Mouse (Mus musculus) intestine, embryonic 14.5 days (tissue): Measurements from ENCODE around the gene Syf2. TPM values are rescaled to one million over a fixed set of nuclear protein-coding genes. Genes with fewer than 3 reads are reported as not detected.

Experiments used
- polyA plus RNA-seq: library from polyadenylated mRNA; unstranded; fragments of >200 nt; fragmentation: Nextera tagmentation; extraction: Ambion mirVana; gene quantifications from 2 replicates; pipeline ENCODE4 v1.2.1, GENCODE M21; 2014

The Syf2 gene
- polyA plus RNA-seq, 1 experiment from 2014 or later: 62.4 TPM

Other genes with a start within 250 kb of the Syf2 start
- gene Man1c1, start 226.6 kb upstream of the Syf2 start, polyA plus RNA-seq: 2.2 and 3.6 TPM in 2 replicates
- gene Ldlrap1, start 162.9 kb upstream of the Syf2 start, polyA plus RNA-seq: 15.0 and 16.6 TPM in 2 replicates
- 34.2 and 35.8 TPM in 2 replicates for gene Maco1, start 77.6 kb upstream of the Syf2 start, polyA plus RNA-seq
- gene Rhd, start 66.4 kb upstream of the Syf2 start, polyA plus RNA-seq: 0.89 and 1.1 TPM in 2 replicates
- 152 and 159 TPM in 2 replicates for gene Tmem50a, start 15.9 kb upstream of the Syf2 start, polyA plus RNA-seq
- 400 and 437 TPM in 2 replicates for gene Rsrp1, start 7.3 kb upstream of the Syf2 start, polyA plus RNA-seq
- gene Runx3, start 189.8 kb downstream of the Syf2 start, polyA plus RNA-seq: 0.19 and 0.20 TPM in 2 replicates